Mouse (Mus musculus) forebrain, embryonic 15.5 days (tissue): ENCODE measurements around the gene Nectin2. TPM values are rescaled to one million over a fixed set of nuclear protein-coding genes. Genes with fewer than 3 reads are reported as not detected.

ENCODE experiments used
- ATAC-seq: fragments of 200-750 bp; cut with Nextera tagmentation; replicated peaks from 2 replicates; pipeline ENCODE4 v1.8.0; 2017; ENCODE audit warnings: mild to moderate bottlenecking, moderate TSS enrichment, moderate library complexity
- H3K27ac ChIP-seq: fragments of 300-500 bp; sonication (generic); replicated peaks from 2 replicates; pipeline ENCODE4 v1.5.1; 2015; ENCODE audit warnings: mild to moderate bottlenecking, inconsistent platforms
- H3K27me3 ChIP-seq: fragments of 300-500 bp; sonication (generic); 2 replicates; pipeline ENCODE4 v1.6.1; 2015; ENCODE audit warnings: inconsistent platforms
- H3K36me3 ChIP-seq: fragments of 300-500 bp; sonication (generic); 2 replicates; pipeline ENCODE4 v1.6.1; 2015; ENCODE audit warnings: mild to moderate bottlenecking, inconsistent platforms
- H3K4me1 ChIP-seq: fragments of 300-500 bp; sonication (generic); 2 replicates; pipeline ENCODE4 v1.6.1; 2015; ENCODE audit warnings: inconsistent platforms
- H3K4me2 ChIP-seq: fragments of 300-500 bp; sonication (generic); replicated peaks from 2 replicates; pipeline ENCODE4 v1.6.1; 2015; ENCODE audit warnings: mild to moderate bottlenecking, inconsistent platforms
- H3K4me3 ChIP-seq: fragments of 300-500 bp; sonication (generic); 2 replicates; pipeline ENCODE4 v1.5.1; 2015; ENCODE audit warnings: mild to moderate bottlenecking, inconsistent platforms
- H3K9ac ChIP-seq: fragments of 300-500 bp; sonication (generic); replicated peaks from 2 replicates; pipeline ENCODE4 v1.6.1; 2015; ENCODE audit warnings: mild to moderate bottlenecking, inconsistent platforms
- H3K9me3 ChIP-seq: fragments of 300-500 bp; sonication (generic); 2 replicates; pipeline ENCODE4 v1.6.1; 2016; ENCODE audit warnings: inconsistent platforms
- WGBS: fragments of 180-500 bp; shearing (Covaris S2); methylation state at CpG from one replicate; pipeline ENCODE4 v1.1.7; 2015; ENCODE audit warnings: mixed read lengths; 5-methylcytosine and 5-hydroxymethylcytosine counted together
- polyA plus RNA-seq: library from polyadenylated mRNA; unstranded; fragments of >200 nt; fragmentation: Nextera tagmentation; extraction: Ambion mirVana; gene quantifications from 2 replicates; pipeline ENCODE4 v1.2.1, GENCODE M21; 2015

The Nectin2 gene
- polyA plus RNA-seq, 1 experiment from 2014 or later = 45.3 TPM

- Histone ChIP-seq H3K9me3 (no peaks in the 10 kb centered on the region), H3K4me1 (no peaks in the 10 kb centered on the region), H3K9ac (no peak overlapping the region), H3K4me3 (no peak overlapping the region), H3K36me3 (peaks cover 27% of the 10 kb centered on the region), H3K27ac (no peak overlapping the region), H3K27me3 (no peaks in the 10 kb centered on the region), H3K4me2 (no peak overlapping the region)
- WGBS = 89% methylated on average over 16 of the region's 16 CpGs
- no peak for ATAC-seq
Observed at GRCm38 (mm10) chr7:19736389-19737057, 13.8 kb downstream of the Nectin2 start.

GRCm38 (mm10) chr7:19734178-19734666 is 16.1 kb downstream of the Nectin2 start:
- WGBS = 86% methylated on average over 10 of the region's 10 CpGs
- Histone ChIP-seq H3K4me1 (no peaks in the 10 kb centered on the region), H3K27me3 (no peaks in the 10 kb centered on the region), H3K27ac (no peak overlapping the region), H3K4me3 (no peak overlapping the region), H3K9ac (no peak overlapping the region), H3K4me2 (no peak overlapping the region), H3K36me3 (peaks cover 50% of the 10 kb centered on the region), H3K9me3 (no peaks in the 10 kb centered on the region)
- no peak for ATAC-seq

GRCm38 (mm10) chr7:19726541-19726940 is 23.7 kb downstream of the Nectin2 start:
- ATAC-seq = no peak
- H3K4me1 ChIP-seq = no peaks in the 10 kb centered on the region
- H3K4me2 ChIP-seq = no peak overlapping the region
- peaks cover 69% of the 10 kb centered on the region for H3K36me3 ChIP-seq
- H3K27ac ChIP-seq = no peak overlapping the region
- H3K9me3 ChIP-seq = no peaks in the 10 kb centered on the region
- no peak overlapping the region for H3K9ac ChIP-seq
- H3K27me3 ChIP-seq = no peaks in the 10 kb centered on the region
- H3K4me3 ChIP-seq = no peak overlapping the region
- WGBS = 84% methylated on average over 4 of the region's 4 CpGs

GRCm38 (mm10) chr7:19724167-19724566 is 26.1 kb downstream of the Nectin2 start:
- H3K27ac ChIP-seq = no peak overlapping the region
- no peak overlapping the region for H3K4me2 ChIP-seq
- no peaks in the 10 kb centered on the region for H3K27me3 ChIP-seq
- no peak overlapping the region for H3K4me3 ChIP-seq
- H3K9me3 ChIP-seq = 0 out of 2 replicates have a peak, but pooled peaks cover 2% of the 10 kb centered on the region
- H3K36me3 ChIP-seq = peaks cover 46% of the 10 kb centered on the region
- no peak for ATAC-seq
- H3K9ac ChIP-seq = no peak overlapping the region
- H3K4me1 ChIP-seq = no peaks in the 10 kb centered on the region
- WGBS = 95% methylated on average over 12 of the region's 12 CpGs

GRCm38 (mm10) chr7:19722754-19723195 is 27.5 kb downstream of the Nectin2 start:
- Histone ChIP-seq H3K27me3 (no peaks in the 10 kb centered on the region), H3K4me2 (no peak overlapping the region), H3K4me3 (no peak overlapping the region), H3K9ac (no peak overlapping the region), H3K27ac (no peak overlapping the region), H3K36me3 (peaks cover 32% of the 10 kb centered on the region), H3K4me1 (no peaks in the 10 kb centered on the region), H3K9me3 (0 out of 2 replicates have a peak, but pooled peaks cover 2% of the 10 kb centered on the region)
- 92% methylated on average over 6 of the region's 6 CpGs for WGBS
- ATAC-seq = no peak

GRCm38 (mm10) chr7:19719200-19719599 is 31.1 kb downstream of the Nectin2 start:
- Histone ChIP-seq H3K9ac (no peak overlapping the region), H3K4me2 (no peak overlapping the region), H3K36me3 (peaks cover 6% of the 10 kb centered on the region; the same call in 1 of the 2 replicates), H3K27ac (no peak overlapping the region), H3K27me3 (no peaks in the 10 kb centered on the region), H3K4me1 (peaks cover 14% of the 10 kb centered on the region), H3K4me3 (no peak overlapping the region), H3K9me3 (0 out of 2 replicates have a peak, but pooled peaks cover 2% of the 10 kb centered on the region)
- WGBS = 90% methylated on average over 4 of the region's 4 CpGs
- no peak for ATAC-seq

- ATAC-seq = no peak
- 93% methylated on average over 5 of the region's 5 CpGs for WGBS
- H3K27ac ChIP-seq = no peak overlapping the region
- no peak overlapping the region for H3K4me2 ChIP-seq
- 0 out of 2 replicates have a peak, but pooled peaks cover 2% of the 10 kb centered on the region for H3K9me3 ChIP-seq
- peaks cover 22% of the 10 kb centered on the region for H3K4me1 ChIP-seq
- no peaks in the 10 kb centered on the region for H3K27me3 ChIP-seq
- H3K4me3 ChIP-seq = no peak overlapping the region
- no peak overlapping the region for H3K9ac ChIP-seq
- 0 out of 2 replicates have a peak, but pooled peaks cover 5% of the 10 kb centered on the region for H3K36me3 ChIP-seq
Observed at GRCm38 (mm10) chr7:19718297-19718952, 31.9 kb downstream of the Nectin2 start.

- no peak for ATAC-seq
- WGBS = 84% methylated on average over 4 of the region's 4 CpGs
Observed at GRCm38 (mm10) chr7:19717346-19717745, 32.9 kb downstream of the Nectin2 start.

GRCm38 (mm10) chr7:19716822-19717221 is 33.5 kb downstream of the Nectin2 start:
- Histone ChIP-seq H3K4me3 (0 out of 2 replicates have a peak overlapping the region, but pooled peaks have one; percentile 73), H3K4me2 (peak overlapping the region; percentile 59), H3K27ac (peak overlapping the region; percentile 91), H3K27me3 (no peaks in the 10 kb centered on the region), H3K36me3 (peaks cover 7% of the 10 kb centered on the region), H3K9me3 (0 out of 2 replicates have a peak, but pooled peaks cover 2% of the 10 kb centered on the region), H3K9ac (peak overlapping the region; percentile 38; the same call in 1 of the 2 replicates), H3K4me1 (peaks cover 22% of the 10 kb centered on the region)
- no peak for ATAC-seq
- 80% methylated on average over 2 of the region's 2 CpGs for WGBS

More at GRCm38 (mm10) chr7:19717346-19717745, 32.9 kb downstream of the Nectin2 start:
- Histone ChIP-seq H3K36me3 (peaks cover 1% of the 10 kb centered on the region; the same call in 1 of the 2 replicates), H3K9ac (no peak overlapping the region), H3K9me3 (0 out of 2 replicates have a peak, but pooled peaks cover 2% of the 10 kb centered on the region), H3K27me3 (no peaks in the 10 kb centered on the region), H3K4me2 (no peak overlapping the region), H3K27ac (no peak overlapping the region), H3K4me1 (peaks cover 22% of the 10 kb centered on the region), H3K4me3 (no peak overlapping the region)

- H3K4me3 ChIP-seq = peak overlapping the region; percentile 73
- 0 out of 2 replicates have a peak, but pooled peaks cover 2% of the 10 kb centered on the region for H3K9me3 ChIP-seq
- peak overlapping the region; percentile 91 for H3K27ac ChIP-seq
- peak overlapping the region; percentile 59 for H3K4me2 ChIP-seq
- H3K9ac ChIP-seq = peak overlapping the region; percentile 38
- no peaks in the 10 kb centered on the region for H3K27me3 ChIP-seq
- ATAC-seq = no peak
- H3K4me1 ChIP-seq = peaks cover 22% of the 10 kb centered on the region
- H3K36me3 ChIP-seq = peaks cover 13% of the 10 kb centered on the region
- 5% methylated on average over 18 of the region's 18 CpGs for WGBS
Observed at GRCm38 (mm10) chr7:19716055-19716682, 34.1 kb downstream of the Nectin2 start.

- Histone ChIP-seq H3K9ac (peak within 1 kb of the TSS; percentile 70), H3K36me3 (peaks cover 18% of the 10 kb centered on the region), H3K4me1 (peaks cover 22% of the 10 kb centered on the region), H3K4me3 (peak within 1 kb of the TSS; percentile 73), H3K9me3 (no peaks in the 10 kb centered on the region), H3K27ac (peak within 1 kb of the TSS; percentile 91), H3K4me2 (peak within 1 kb of the TSS; percentile 95), H3K27me3 (no peaks in the 10 kb centered on the region)
- ATAC-seq = peak; percentile 99
- under 1% methylated on average over 54 of the region's 59 CpGs for WGBS
Observed at GRCm38 (mm10) chr7:19715239-19716054, 34.8 kb downstream of the Nectin2 start, which contains the start of gene Tomm40. Gene Tomm40, minus strand, starts transcription at chr7:19715438.
